Mouse (Mus musculus) liver, postnatal 0 days (tissue): Measurements from ENCODE around the gene Slc38a5. TPM values are rescaled to one million over a fixed set of nuclear protein-coding genes. Genes with fewer than 3 reads are reported as not detected.

Experiments
- ATAC-seq: fragments of 200-750 bp; cut with Nextera tagmentation; 2 replicates; pipeline ENCODE4 v1.8.0; 2017; ENCODE audit warnings: mild to moderate bottlenecking, moderate library complexity
- DNase-seq: peaks from one replicate; pipeline ENCODE4 v3.0.0-alpha.2; 2016
- H3K27ac ChIP-seq: fragments of 300-500 bp; sonication (generic); 2 replicates; pipeline ENCODE4 v1.5.1; 2014; ENCODE audit warnings: antibody characterized with exemption, moderate library complexity, mild to moderate bottlenecking, low read depth
- H3K27me3 ChIP-seq: fragments of 300-500 bp; sonication (generic); 2 replicates; pipeline ENCODE4 v1.6.1; 2014; ENCODE audit warnings: low read length, control low read depth, mixed read lengths; ENCODE audit not compliant: insufficient read depth
- H3K36me3 ChIP-seq: fragments of 300-500 bp; sonication (generic); replicated peaks from 2 replicates; pipeline ENCODE4 v1.6.1; 2014; ENCODE audit warnings: mild to moderate bottlenecking, control low read depth, low read length, moderate library complexity, mixed read lengths; ENCODE audit not compliant: insufficient read depth
- H3K4me1 ChIP-seq: fragments of 300-500 bp; sonication (generic); 2 replicates; pipeline ENCODE4 v1.6.1; 2014; ENCODE audit warnings: antibody characterized with exemption, mild to moderate bottlenecking, control low read depth; ENCODE audit not compliant: insufficient read depth
- H3K4me2 ChIP-seq: fragments of 300-500 bp; sonication (generic); 2 replicates; pipeline ENCODE4 v1.6.1; 2014; ENCODE audit warnings: low read depth, mild to moderate bottlenecking, low read length, moderate library complexity, mixed read lengths
- H3K4me3 ChIP-seq: fragments of 300-500 bp; sonication (generic); 2 replicates; pipeline ENCODE4 v1.5.1; 2014; ENCODE audit warnings: low read depth, low read length
- H3K9ac ChIP-seq: fragments of 300-500 bp; sonication (generic); replicated peaks from 2 replicates; pipeline ENCODE4 v1.6.1; 2014; ENCODE audit warnings: mild to moderate bottlenecking, moderate library complexity
- H3K9me3 ChIP-seq: fragments of 300-500 bp; sonication (generic); 2 replicates; pipeline ENCODE4 v1.6.1; 2016; ENCODE audit warnings: mild to moderate bottlenecking, control low read depth, low read length, mixed read lengths
- CTCF ChIP-seq: sonication (generic); IDR thresholded peaks from 2 replicates; pipeline ENCODE4 v1.5.1; 2016; ENCODE audit warnings: antibody characterized with exemption, low read depth
- EP300 ChIP-seq: IDR thresholded peaks from 2 replicates; pipeline ENCODE4 v1.6.1; 2016; ENCODE audit warnings: antibody characterized with exemption, low read depth, mild to moderate bottlenecking
- WGBS: fragments of 180-500 bp; shearing (Covaris S2); extraction: QIAGEN DNeasy Blood & Tissue Kit; methylation state at CpG from one replicate; pipeline ENCODE4 v1.1.7; 2014; ENCODE audit not compliant: insufficient replicate concordance; 5-methylcytosine and 5-hydroxymethylcytosine counted together
- polyA plus RNA-seq: library from polyadenylated mRNA; unstranded; fragments of >200 nt; fragmentation: Nextera tagmentation; extraction: Ambion mirVana; gene quantifications from 2 replicates; pipeline ENCODE4 v1.2.1, GENCODE M21; 2015

Gene Slc38a5
- polyA plus RNA-seq, 1 experiment from 2014 or later: 35.9 TPM

DNA sequence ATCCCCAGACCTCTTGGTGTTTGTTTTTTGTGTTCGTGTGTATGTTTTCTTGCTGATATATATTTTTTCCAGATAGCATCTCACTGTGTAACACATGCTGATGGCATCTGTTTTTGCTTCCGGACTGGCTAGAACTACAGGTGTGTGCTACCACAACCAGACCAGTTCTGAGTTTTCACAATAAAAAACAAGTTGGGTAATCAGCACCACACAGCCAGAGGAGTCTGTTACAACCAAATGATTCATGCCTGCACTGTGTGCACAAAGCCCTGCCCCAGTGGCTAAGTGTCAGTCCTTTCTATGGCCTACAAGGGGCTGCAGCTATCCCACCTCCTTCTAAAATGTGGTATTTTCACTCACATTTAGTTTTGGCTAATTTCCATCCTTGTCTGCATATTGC, 34.2 kb upstream of the Slc38a5 start:
- Histone ChIP-seq H3K9me3 (no peaks in the 10 kb centered on the region), H3K36me3 (no peaks in the 10 kb centered on the region; the same call in 1 of the 2 replicates), H3K4me2 (no peak overlapping the region), H3K4me3 (no peak overlapping the region), H3K27me3 (no peaks in the 10 kb centered on the region), H3K9ac (no peak overlapping the region), H3K27ac (no peak overlapping the region), H3K4me1 (no peaks in the 10 kb centered on the region)
- 75% methylated on average over 2 of the region's 2 CpGs for WGBS
- ATAC-seq (no peak), DNase-seq (no peak)
- TF ChIP-seq EP300 (no peak), CTCF (no peak)

DNA sequence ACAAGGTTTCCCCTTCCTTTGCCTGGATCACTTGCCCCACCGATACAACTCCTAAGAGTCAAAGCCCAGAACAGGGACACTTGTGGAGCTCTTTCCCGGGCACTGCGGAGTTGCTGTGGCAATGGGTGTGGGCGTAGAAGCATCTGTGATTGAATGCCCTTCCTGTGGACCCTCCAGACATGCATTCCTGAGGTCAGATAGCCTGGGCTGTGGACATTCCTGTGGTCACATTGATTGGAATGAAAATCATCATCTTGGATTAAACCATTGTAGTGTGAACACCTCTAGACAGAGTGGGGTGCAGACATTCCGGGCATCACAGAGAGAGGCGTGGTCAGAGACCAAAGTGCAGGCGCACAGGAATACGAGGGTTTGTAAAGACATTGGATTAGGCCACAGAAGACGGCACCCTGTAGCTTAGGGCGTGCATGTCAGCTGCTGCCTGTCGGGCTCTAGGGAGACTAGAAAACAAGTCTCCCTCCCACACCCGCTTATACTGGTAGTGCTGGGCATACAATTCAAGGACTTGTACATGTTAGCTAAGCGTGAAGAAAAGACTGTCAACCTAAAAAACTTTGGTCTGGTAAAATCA, 32.0 kb upstream of the Slc38a5 start:
- no peak overlapping the region for H3K4me2 ChIP-seq
- H3K27ac ChIP-seq: no peak overlapping the region
- no peaks in the 10 kb centered on the region for H3K4me1 ChIP-seq
- no peaks in the 10 kb centered on the region; the same call in 1 of the 2 replicates for H3K36me3 ChIP-seq
- H3K27me3 ChIP-seq: no peaks in the 10 kb centered on the region
- WGBS: 75% methylated on average over 13 of the region's 13 CpGs
- DNase-seq: no peak
- no peak for ATAC-seq
- H3K4me3 ChIP-seq: no peak overlapping the region
- no peak for TF ChIP-seq CTCF
- no peak for TF ChIP-seq EP300
- H3K9me3 ChIP-seq: no peaks in the 10 kb centered on the region
- no peak overlapping the region for H3K9ac ChIP-seq

DNA sequence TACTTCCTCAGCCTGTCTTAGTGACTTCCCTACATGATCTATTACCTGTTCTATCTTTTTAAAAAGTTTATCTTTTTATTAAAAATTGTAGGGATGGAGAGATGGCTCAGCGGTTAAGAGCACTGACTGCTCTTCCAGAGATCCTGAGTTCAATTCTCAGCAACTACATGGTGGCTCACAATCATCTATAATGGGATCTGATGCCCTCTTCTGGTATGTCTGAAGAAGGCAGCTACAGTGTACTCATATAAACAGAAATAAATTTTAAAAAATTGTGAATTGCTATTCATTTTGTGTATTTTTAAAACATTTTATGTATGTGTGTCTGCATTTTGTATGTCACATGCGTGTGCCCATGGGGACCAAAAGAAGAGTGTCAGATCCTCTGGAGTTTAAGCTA, 23.3 kb upstream of the Slc38a5 start:
- WGBS: 78% methylated on average over 2 of the region's 2 CpGs
- Histone ChIP-seq H3K4me1 (no peaks in the 10 kb centered on the region; the same call in 1 of the 2 replicates), H3K36me3 (no peaks in the 10 kb centered on the region), H3K9me3 (no peaks in the 10 kb centered on the region), H3K27me3 (no peaks in the 10 kb centered on the region), H3K4me3 (no peak overlapping the region), H3K4me2 (no peak overlapping the region), H3K9ac (no peak overlapping the region), H3K27ac (no peak overlapping the region)
- no peak for DNase-seq
- no peak for ATAC-seq
- no peak for TF ChIP-seq EP300
- TF ChIP-seq CTCF: peak; percentile 44

DNA sequence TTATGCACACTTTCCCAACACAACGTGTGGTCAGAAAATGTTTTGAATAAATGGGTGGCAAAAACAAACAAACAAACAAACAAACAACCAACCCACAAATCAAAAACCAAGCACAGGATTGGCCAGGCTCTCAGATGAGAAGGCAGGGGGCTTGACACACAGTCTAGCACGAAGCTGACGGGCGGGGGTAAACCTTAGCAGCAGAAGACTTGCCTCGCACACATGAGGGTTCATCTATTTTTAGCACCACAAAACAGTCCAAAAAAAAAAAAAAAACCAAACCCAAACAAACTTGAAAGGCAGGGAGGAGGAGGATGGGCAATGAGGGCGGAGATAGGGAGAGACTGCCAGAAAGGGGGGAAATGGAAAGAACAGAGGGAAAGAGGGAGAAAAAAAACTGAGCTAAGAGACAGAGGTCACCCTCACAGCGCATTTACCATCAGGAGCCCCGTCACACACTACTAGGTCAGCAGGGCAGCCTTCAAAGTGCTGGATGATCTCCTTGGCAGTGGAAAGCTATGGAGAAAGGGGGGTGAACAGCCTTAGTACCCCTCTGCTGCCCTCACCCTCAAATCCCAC, 22.3 kb upstream of the Slc38a5 start:
- WGBS: 77% methylated on average over 8 of the region's 8 CpGs
- Histone ChIP-seq H3K4me1 (no peaks in the 10 kb centered on the region; the same call in 1 of the 2 replicates), H3K36me3 (no peaks in the 10 kb centered on the region), H3K27ac (no peak overlapping the region), H3K4me2 (no peak overlapping the region), H3K4me3 (no peak overlapping the region), H3K9ac (no peak overlapping the region), H3K27me3 (no peaks in the 10 kb centered on the region), H3K9me3 (no peaks in the 10 kb centered on the region)
- TF ChIP-seq EP300: no peak
- no peak for TF ChIP-seq CTCF
- no peak for DNase-seq
- no peak for ATAC-seq

DNA sequence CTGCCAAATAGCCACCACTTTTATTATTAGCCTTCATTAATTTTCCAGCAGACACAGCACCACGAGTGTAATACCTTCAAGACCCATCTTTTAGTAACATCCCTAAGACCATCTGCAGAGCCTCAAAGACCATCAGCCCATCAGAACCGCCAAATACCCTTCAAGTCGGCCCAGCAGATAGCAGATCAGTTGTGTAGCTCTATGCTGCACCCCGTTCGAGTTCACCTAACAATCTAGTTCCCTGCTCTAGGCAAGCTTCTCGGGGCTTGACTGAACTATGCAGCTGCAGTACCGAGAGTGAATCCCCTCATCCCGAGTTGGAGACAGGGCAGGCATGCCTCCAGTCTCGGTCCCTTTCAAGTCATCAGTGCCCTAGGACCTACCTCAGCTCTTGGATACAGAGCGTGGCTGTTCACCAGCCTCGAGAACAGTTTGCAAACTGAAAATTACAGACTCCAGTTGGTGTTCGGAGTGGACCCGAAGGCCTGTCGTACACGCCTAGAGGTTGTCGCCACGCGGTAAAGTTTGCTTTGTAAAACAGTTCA, 19.1 kb upstream of the Slc38a5 start:
- ATAC-seq: peak; percentile 57
- Histone ChIP-seq H3K27me3 (no peaks in the 10 kb centered on the region), H3K4me3 (peak overlapping the region; percentile 63), H3K9ac (peak overlapping the region; percentile 71), H3K4me1 (no peaks in the 10 kb centered on the region; the same call in 1 of the 2 replicates), H3K9me3 (no peaks in the 10 kb centered on the region), H3K36me3 (no peaks in the 10 kb centered on the region), H3K27ac (peak overlapping the region; percentile 44; the same call in 1 of the 2 replicates), H3K4me2 (peak overlapping the region; percentile 72)
- no peak for DNase-seq
- WGBS: 16% methylated on average over 18 of the region's 18 CpGs
- TF ChIP-seq EP300 (no peak), CTCF (no peak)
